Mouse (Mus musculus) erythroid progenitor cell, adult 5-6 weeks (primary cell): ENCODE data around the gene Acadvl. TPM values are rescaled to one million over a fixed set of nuclear protein-coding genes. Genes with fewer than 3 reads are reported as not detected.

Source experiments
- total RNA-seq, 2 experiments: library from RNA; stranded (forward) in 1 of 2; stranded (reverse) in 1 of 2; fragments of 150-400 nt in 1 of 2; fragments of 186-747, 209-891 nt in 1 of 2; gene quantifications; 2 replicates each; pipeline versions ENCODE4 v1.2.3 to v1.2.4; 2015 to 2017; ENCODE audit warnings: low replicate concordance in 2 of 2

Acadvl gene
- total RNA-seq, 2 experiments from 2014 or later, result 20.7 to 52.8 TPM

Other genes with a start within 250 kb of the Acadvl start
Only the 30 nearest of the 38 such genes appear.
- gene Tmem102, start 209.8 kb downstream of the Acadvl start, total RNA-seq (2015; ENCODE audit: low replicate concordance), result not detected in 2 replicates
- not detected in 2 replicates for gene Tmem102, start 209.8 kb downstream of the Acadvl start, total RNA-seq (2017; ENCODE audit: low replicate concordance)
- not detected in 2 replicates for gene Gm39566, start 200.1 kb downstream of the Acadvl start, total RNA-seq (2015; ENCODE audit: low replicate concordance)
- gene Gm39566, start 200.1 kb downstream of the Acadvl start, total RNA-seq (2017; ENCODE audit: low replicate concordance), result not detected in 2 replicates
- gene Spem2, start 196.9 kb downstream of the Acadvl start, total RNA-seq (2015; ENCODE audit: low replicate concordance), result not detected in 2 replicates
- not detected in 2 replicates for gene Spem2, start 196.9 kb downstream of the Acadvl start, total RNA-seq (2017; ENCODE audit: low replicate concordance)
- gene Spem1, start 193.2 kb downstream of the Acadvl start, total RNA-seq (2015; ENCODE audit: low replicate concordance), result not detected in 2 replicates
- not detected in 2 replicates for gene Spem1, start 193.2 kb downstream of the Acadvl start, total RNA-seq (2017; ENCODE audit: low replicate concordance)
- 0.72 and 0.84 TPM in 2 replicates for gene Nlgn2, start 177.6 kb downstream of the Acadvl start, total RNA-seq (2015; ENCODE audit: low replicate concordance)
- gene Nlgn2, start 177.6 kb downstream of the Acadvl start, total RNA-seq (2017; ENCODE audit: low replicate concordance), result 0.08 and 0.26 TPM in 2 replicates
- 258 and 276 TPM in 2 replicates for gene Tmem256, start 176.9 kb downstream of the Acadvl start, total RNA-seq (2015; ENCODE audit: low replicate concordance)
- 123 and 303 TPM in 2 replicates for gene Tmem256, start 176.9 kb downstream of the Acadvl start, total RNA-seq (2017; ENCODE audit: low replicate concordance)
- 24.9 and 26.0 TPM in 2 replicates for gene Plscr3, start 169.0 kb downstream of the Acadvl start, total RNA-seq (2015; ENCODE audit: low replicate concordance)
- gene Plscr3, start 169.0 kb downstream of the Acadvl start, total RNA-seq (2017; ENCODE audit: low replicate concordance), result 15.1 and 27.7 TPM in 2 replicates
- 5.9 and 6.8 TPM in 2 replicates for gene Tnk1, start 156.7 kb downstream of the Acadvl start, total RNA-seq (2015; ENCODE audit: low replicate concordance)
- 7.3 and 8.1 TPM in 2 replicates for gene Tnk1, start 156.7 kb downstream of the Acadvl start, total RNA-seq (2017; ENCODE audit: low replicate concordance)
- not detected in 2 replicates for gene Tmem95, start 137.4 kb downstream of the Acadvl start, total RNA-seq (2015; ENCODE audit: low replicate concordance)
- gene Tmem95, start 137.4 kb downstream of the Acadvl start, total RNA-seq (2017; ENCODE audit: low replicate concordance), result not detected in 2 replicates
- 0.72 and 0.84 TPM in 2 replicates for gene Kctd11, start 134.0 kb downstream of the Acadvl start, total RNA-seq (2015; ENCODE audit: low replicate concordance)
- gene Kctd11, start 134.0 kb downstream of the Acadvl start, total RNA-seq (2017; ENCODE audit: low replicate concordance), result 0.13 TPM in 1 of 2 replicates, not detected in the other
- gene Acap1, start 119.9 kb downstream of the Acadvl start, total RNA-seq (2015; ENCODE audit: low replicate concordance), result 9.4 and 12.6 TPM in 2 replicates
- 8.5 and 11.6 TPM in 2 replicates for gene Acap1, start 119.9 kb downstream of the Acadvl start, total RNA-seq (2017; ENCODE audit: low replicate concordance)
- 2.5 TPM in 1 of 2 replicates, not detected in the other for gene 2810408A11Rik, start 114.4 kb downstream of the Acadvl start, total RNA-seq (2015; ENCODE audit: low replicate concordance)
- gene 2810408A11Rik, start 114.4 kb downstream of the Acadvl start, total RNA-seq (2017; ENCODE audit: low replicate concordance), result 0.51 TPM in 1 of 2 replicates, not detected in the other
- 8.6 and 8.8 TPM in 2 replicates for gene Neurl4, start 114.3 kb downstream of the Acadvl start, total RNA-seq (2015; ENCODE audit: low replicate concordance)
- gene Neurl4, start 114.3 kb downstream of the Acadvl start, total RNA-seq (2017; ENCODE audit: low replicate concordance), result 23.2 and 59.7 TPM in 2 replicates
- 268 and 359 TPM in 2 replicates for gene Gps2, start 101.5 kb downstream of the Acadvl start, total RNA-seq (2015; ENCODE audit: low replicate concordance)
- 130 and 161 TPM in 2 replicates for gene Gps2, start 101.5 kb downstream of the Acadvl start, total RNA-seq (2017; ENCODE audit: low replicate concordance)
- 394 and 471 TPM in 2 replicates for gene Eif5a, start 93.5 kb downstream of the Acadvl start, total RNA-seq (2015; ENCODE audit: low replicate concordance)
- gene Eif5a, start 93.5 kb downstream of the Acadvl start, total RNA-seq (2017; ENCODE audit: low replicate concordance), result 246 and 254 TPM in 2 replicates
- not detected in 2 replicates for gene Ybx2, start 79.6 kb downstream of the Acadvl start, total RNA-seq (2015; ENCODE audit: low replicate concordance)
- gene Ybx2, start 79.6 kb downstream of the Acadvl start, total RNA-seq (2017; ENCODE audit: low replicate concordance), result 3.9 TPM in 1 of 2 replicates, not detected in the other
- 94.7 and 103 TPM in 2 replicates for gene Slc2a4, start 67.2 kb downstream of the Acadvl start, total RNA-seq (2015; ENCODE audit: low replicate concordance)
- gene Slc2a4, start 67.2 kb downstream of the Acadvl start, total RNA-seq (2017; ENCODE audit: low replicate concordance), result 246 and 613 TPM in 2 replicates
- not detected in 2 replicates for gene Cldn7, start 50.6 kb downstream of the Acadvl start, total RNA-seq (2015; ENCODE audit: low replicate concordance)
- not detected in 2 replicates for gene Cldn7, start 50.6 kb downstream of the Acadvl start, total RNA-seq (2017; ENCODE audit: low replicate concordance)
- gene Ctdnep1, start 34.3 kb downstream of the Acadvl start, total RNA-seq (2015; ENCODE audit: low replicate concordance), result 49.4 and 83.4 TPM in 2 replicates
- gene Ctdnep1, start 34.3 kb downstream of the Acadvl start, total RNA-seq (2017; ENCODE audit: low replicate concordance), result 17.1 and 20.9 TPM in 2 replicates
- 45.0 and 50.7 TPM in 2 replicates for gene Elp5, start 32.9 kb downstream of the Acadvl start, total RNA-seq (2015; ENCODE audit: low replicate concordance)
- gene Elp5, start 32.9 kb downstream of the Acadvl start, total RNA-seq (2017; ENCODE audit: low replicate concordance), result 25.3 and 45.8 TPM in 2 replicates
- gene Gabarap, start 24.3 kb downstream of the Acadvl start, total RNA-seq (2015; ENCODE audit: low replicate concordance), result 393 and 394 TPM in 2 replicates
- 161 and 239 TPM in 2 replicates for gene Gabarap, start 24.3 kb downstream of the Acadvl start, total RNA-seq (2017; ENCODE audit: low replicate concordance)
- 18.7 and 21.4 TPM in 2 replicates for gene Phf23, start 19.6 kb downstream of the Acadvl start, total RNA-seq (2015; ENCODE audit: low replicate concordance)
- 22.2 and 25.4 TPM in 2 replicates for gene Phf23, start 19.6 kb downstream of the Acadvl start, total RNA-seq (2017; ENCODE audit: low replicate concordance)
- 2.9 and 4.3 TPM in 2 replicates for gene Dvl2, start 14.8 kb downstream of the Acadvl start, total RNA-seq (2015; ENCODE audit: low replicate concordance)
- 0.30 and 2.4 TPM in 2 replicates for gene Dvl2, start 14.8 kb downstream of the Acadvl start, total RNA-seq (2017; ENCODE audit: low replicate concordance)
- not detected in 2 replicates for gene Dlg4, start 1.5 kb upstream of the Acadvl start, total RNA-seq (2015; ENCODE audit: low replicate concordance)
- 1.1 and 2.7 TPM in 2 replicates for gene Dlg4, start 1.5 kb upstream of the Acadvl start, total RNA-seq (2017; ENCODE audit: low replicate concordance)
- gene Asgr1, start 38.7 kb upstream of the Acadvl start, total RNA-seq (2015; ENCODE audit: low replicate concordance), result not detected in 2 replicates
- not detected in 2 replicates for gene Asgr1, start 38.7 kb upstream of the Acadvl start, total RNA-seq (2017; ENCODE audit: low replicate concordance)
- gene Asgr2, start 77.2 kb upstream of the Acadvl start, total RNA-seq (2015; ENCODE audit: low replicate concordance), result not detected in 2 replicates
- not detected in 2 replicates for gene Asgr2, start 77.2 kb upstream of the Acadvl start, total RNA-seq (2017; ENCODE audit: low replicate concordance)
- gene Mgl2, start 114.9 kb upstream of the Acadvl start, total RNA-seq (2015; ENCODE audit: low replicate concordance), result 4.2 and 5.0 TPM in 2 replicates
- 8.0 and 12.5 TPM in 2 replicates for gene Mgl2, start 114.9 kb upstream of the Acadvl start, total RNA-seq (2017; ENCODE audit: low replicate concordance)
- gene Clec10a, start 140.8 kb upstream of the Acadvl start, total RNA-seq (2015; ENCODE audit: low replicate concordance), result 1.3 and 11.2 TPM in 2 replicates
- gene Clec10a, start 140.8 kb upstream of the Acadvl start, total RNA-seq (2017; ENCODE audit: low replicate concordance), result 0.77 and 2.6 TPM in 2 replicates
- gene Slc16a11, start 197.3 kb upstream of the Acadvl start, total RNA-seq (2015; ENCODE audit: low replicate concordance), result not detected in 2 replicates
- not detected in 2 replicates for gene Slc16a11, start 197.3 kb upstream of the Acadvl start, total RNA-seq (2017; ENCODE audit: low replicate concordance)
- gene Slc16a13, start 205.7 kb upstream of the Acadvl start, total RNA-seq (2015; ENCODE audit: low replicate concordance), result 0.72 and 0.84 TPM in 2 replicates
- 0.39 and 2.3 TPM in 2 replicates for gene Slc16a13, start 205.7 kb upstream of the Acadvl start, total RNA-seq (2017; ENCODE audit: low replicate concordance)